In the genomic region with DNA sequence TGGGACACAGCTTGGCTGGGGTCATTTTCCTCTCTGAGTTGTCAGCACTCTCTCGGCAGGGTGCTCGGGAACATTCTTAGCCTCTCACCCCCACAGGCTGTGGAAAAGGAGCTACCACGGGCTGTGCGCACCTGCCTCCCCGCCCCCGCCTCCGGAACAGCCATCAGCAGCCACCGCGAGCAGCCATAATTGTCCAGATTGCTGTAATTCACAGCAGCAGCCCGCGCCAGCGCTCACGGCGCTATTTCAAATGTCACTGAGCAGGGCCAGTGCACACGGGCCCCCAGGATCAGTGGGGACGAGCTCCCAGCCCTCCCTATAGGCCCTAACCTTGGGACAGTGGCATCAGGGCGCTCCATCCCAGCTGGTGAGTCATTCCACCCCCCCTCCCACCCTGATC, we compare ENCODE assay signal across 9 mouse cellular contexts. TPM values are rescaled to one million over a fixed set of nuclear protein-coding genes. Genes with fewer than 3 reads are reported as not detected.
DNase-seq lines count a peak whose midpoint lies in the region; ATAC-seq lines count a peak whose summit lies in the region.
"Had no signal": no experiment of that assay in that cellular context is flagged by ENCODE, and none has a peak within 500 bp of the region (broad histone marks: within the 10 kb centered on the region; RNA-seq: fewer than 3 reads in every experiment).

No protein-coding gene starts in this region.

- DNase-seq in kidney, adult 9 months: no peak
- DNase-seq in left cerebral cortex, adult 18-20 months (ENCODE audit: low spot score in 2 of 2): peak; percentile 59 to 76
- DNase-seq in right cerebral cortex, adult 2 months (ENCODE audit: low spot score in 2 of 2): peak; percentile 63 to 76
- no peak for DNase-seq in heart, adult 11 months
- no peak for DNase-seq in kidney, postnatal 10 days
- no peak for DNase-seq in gastrocnemius, postnatal 14 days
- DNase-seq: lung, postnatal 14 days had no signal

- intact Hi-C loops in gastrocnemius, postnatal 14 days (cut with DNase I; ENCODE audit: low total_unique reads): no loop called here

- H3K4me1 ChIP-seq in kidney, embryonic 15.5 days: peaks cover 63% of the 10 kb centered on the region
- peaks cover 40% of the 10 kb centered on the region for H3K4me1 ChIP-seq in forebrain, embryonic 13.5 days

- H3K9me3 ChIP-seq in kidney, embryonic 15.5 days (replicated peaks): no peaks in the 10 kb centered on the region
- no peaks in the 10 kb centered on the region for H3K9me3 ChIP-seq in forebrain, embryonic 13.5 days (replicated peaks)

- H3K9ac ChIP-seq in kidney, embryonic 15.5 days: no peak overlapping the region
- H3K9ac ChIP-seq in forebrain, embryonic 13.5 days: no peak overlapping the region

- no peaks in the 10 kb centered on the region for H3K27me3 ChIP-seq in kidney, embryonic 15.5 days
- no peaks in the 10 kb centered on the region for H3K27me3 ChIP-seq in forebrain, embryonic 13.5 days

- ATAC-seq in kidney, embryonic 15.5 days (replicated peaks; ENCODE audit: low FRiP score): no peak
- peak; percentile 38; the same call in 1 of the 2 replicates for ATAC-seq in forebrain, embryonic 13.5 days

- H3K27ac ChIP-seq in kidney, embryonic 15.5 days: 0 out of 2 replicates have a peak overlapping the region, but pooled peaks have one; percentile 34
- peak overlapping the region; percentile 84 for H3K27ac ChIP-seq in forebrain, embryonic 13.5 days

- H3K4me2 ChIP-seq in kidney, embryonic 15.5 days: no peak overlapping the region
- H3K4me2 ChIP-seq in forebrain, embryonic 13.5 days: peak overlapping the region; percentile 30; the same call in 1 of the 2 replicates

- WGBS in kidney, embryonic 15.5 days: 22% methylated on average over 17 of the region's 17 CpGs
- WGBS in forebrain, embryonic 13.5 days: 36% methylated on average over 17 of the region's 17 CpGs

- H3K36me3 ChIP-seq in kidney, embryonic 15.5 days: peaks cover 39% of the 10 kb centered on the region
- peaks cover 60% of the 10 kb centered on the region for H3K36me3 ChIP-seq in forebrain, embryonic 13.5 days (ENCODE audit: poor library complexity, severe bottlenecking)

- no peak overlapping the region for H3K4me3 ChIP-seq in kidney, embryonic 15.5 days (replicated peaks)
- H3K4me3 ChIP-seq in forebrain, embryonic 13.5 days: no peak overlapping the region

RNA-seq across cellular contexts. Expression of gene Rflna, which starts 60.0 kb away (rescaled TPM):
- polyA plus RNA-seq in kidney, embryonic 15.5 days (2015; fragmentation: Nextera tagmentation; extraction: Ambion mirVana): 4.6 and 5.0 TPM in 2 replicates
- 2.7 and 3.5 TPM in 2 replicates for polyA plus RNA-seq in forebrain, embryonic 13.5 days (2015; fragmentation: Nextera tagmentation; extraction: Ambion mirVana)
- total RNA-seq in left cerebral cortex, adult 18-20 months (2021): 1 to 10 TPM in 1 of 2 experiments, under 1 TPM in 1; 0.68 to 1.0 TPM
- total RNA-seq in gastrocnemius, postnatal 14 days (2021): under 1 TPM; 0.84 to 0.98 TPM

Comparison
In these comparisons a context has a peak if more than half of its experiments do, and no peak if none do; other contexts are left out.
1. DNase-seq: peak in left cerebral cortex, adult 18-20 months (2 of 2) and right cerebral cortex, adult 2 months (2 of 2); none in kidney, adult 9 months (single experiment), heart, adult 11 months (single experiment), kidney, postnatal 10 days (single experiment) and gastrocnemius, postnatal 14 days (single experiment).